Mouse (Mus musculus): ENCODE results near the gene Bsg. TPM values are rescaled to one million over a fixed set of nuclear protein-coding genes. Genes with fewer than 3 reads are reported as not detected.

Bsg gene
- polyA plus RNA-seq, 1 experiment, result 840 TPM

DNA sequence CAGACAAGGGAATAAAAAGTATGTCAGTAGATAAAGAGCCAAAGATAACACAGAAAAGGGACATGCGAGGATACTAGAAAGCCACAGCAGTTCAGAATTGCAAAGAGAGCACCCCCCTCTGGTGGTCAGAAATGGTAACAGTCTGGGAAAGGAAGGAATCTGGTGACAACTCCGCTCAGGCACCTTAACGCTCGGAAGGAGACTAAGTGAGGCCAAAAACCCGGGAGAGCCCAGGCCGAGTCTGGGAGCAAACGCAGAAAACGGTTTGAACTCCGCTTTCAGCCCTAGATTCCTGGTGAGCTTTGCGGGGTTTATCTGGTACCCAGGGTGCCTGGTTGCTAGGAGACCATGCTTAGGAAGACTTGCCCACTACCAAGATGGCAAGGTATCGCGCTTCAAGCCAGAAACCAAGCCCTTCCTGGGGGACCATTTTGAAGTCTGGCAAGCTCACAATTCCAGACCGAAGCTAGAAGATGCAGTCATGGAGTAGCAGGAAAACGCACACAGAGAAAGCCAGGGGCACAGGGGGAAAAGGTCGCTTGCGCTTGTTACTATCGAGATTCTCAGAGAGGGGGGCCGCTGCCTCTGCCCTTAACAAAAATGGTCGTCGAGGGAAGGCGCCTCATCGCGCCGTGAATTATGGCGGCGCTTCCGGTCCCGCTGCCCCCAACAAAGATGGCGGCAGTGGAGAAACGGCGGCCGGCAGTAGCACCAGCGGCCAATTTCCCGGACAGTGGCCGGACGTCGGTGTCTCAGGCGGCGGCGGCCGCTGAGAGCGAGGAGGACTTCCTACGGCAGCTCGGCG lies 35.3 kb upstream of the Bsg start, which contains the start of gene Tpgs1:
Gene Tpgs1 (plus strand): TSS at position 599 of the 805 bp plus-strand sequence.
- Histone ChIP-seq H3K9me3 (ENCODE audit: control insufficient read depth, low read length) (no peaks in the 10 kb centered on the region), H3K4me3 (replicated peaks) (peak within 1 kb of the TSS; percentile 88), H3K36me3 (ENCODE audit: control insufficient read depth) (peaks cover 14% of the 10 kb centered on the region), H3K27me3 (ENCODE audit: control insufficient read depth) (peaks cover 6% of the 10 kb centered on the region), H3K4me1 (ENCODE audit: control insufficient read depth) (peaks cover 38% of the 10 kb centered on the region)
- no peak for TF ChIP-seq TAL1 (IDR thresholded peaks at IDR 0.05; ENCODE audit: low read length)
- TF ChIP-seq GATA1 (IDR thresholded peaks at IDR 0.05; ENCODE audit: low read length), result 0 out of 2 replicates have a peak, but pooled peaks have one; percentile 15

DNA sequence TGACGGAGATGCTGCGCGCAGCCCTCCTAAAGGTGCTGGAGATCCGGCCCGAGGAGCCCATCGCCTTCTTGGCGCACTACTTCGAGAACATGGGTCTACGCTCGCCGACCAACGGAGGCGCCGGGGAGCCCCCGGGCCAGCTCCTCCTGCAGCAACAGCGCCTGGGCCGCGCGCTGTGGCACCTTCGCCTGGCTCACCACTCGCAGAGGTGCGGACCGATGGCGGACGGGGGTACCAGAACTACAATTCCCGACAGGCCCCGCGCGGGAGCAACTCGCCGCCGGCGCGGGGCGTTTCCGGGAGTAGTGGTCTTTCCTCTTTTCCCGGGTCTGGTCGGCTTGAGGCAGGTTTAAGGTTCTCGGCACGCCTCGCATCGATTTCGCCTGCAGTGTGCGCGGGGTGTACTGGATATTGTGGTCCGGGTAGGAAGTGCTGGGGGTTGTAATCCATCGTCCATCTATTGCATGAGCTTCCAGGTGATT lies 34.7 kb upstream of the Bsg start:
- H3K4me3 ChIP-seq (replicated peaks), result peak overlapping the region; percentile 88

DNA sequence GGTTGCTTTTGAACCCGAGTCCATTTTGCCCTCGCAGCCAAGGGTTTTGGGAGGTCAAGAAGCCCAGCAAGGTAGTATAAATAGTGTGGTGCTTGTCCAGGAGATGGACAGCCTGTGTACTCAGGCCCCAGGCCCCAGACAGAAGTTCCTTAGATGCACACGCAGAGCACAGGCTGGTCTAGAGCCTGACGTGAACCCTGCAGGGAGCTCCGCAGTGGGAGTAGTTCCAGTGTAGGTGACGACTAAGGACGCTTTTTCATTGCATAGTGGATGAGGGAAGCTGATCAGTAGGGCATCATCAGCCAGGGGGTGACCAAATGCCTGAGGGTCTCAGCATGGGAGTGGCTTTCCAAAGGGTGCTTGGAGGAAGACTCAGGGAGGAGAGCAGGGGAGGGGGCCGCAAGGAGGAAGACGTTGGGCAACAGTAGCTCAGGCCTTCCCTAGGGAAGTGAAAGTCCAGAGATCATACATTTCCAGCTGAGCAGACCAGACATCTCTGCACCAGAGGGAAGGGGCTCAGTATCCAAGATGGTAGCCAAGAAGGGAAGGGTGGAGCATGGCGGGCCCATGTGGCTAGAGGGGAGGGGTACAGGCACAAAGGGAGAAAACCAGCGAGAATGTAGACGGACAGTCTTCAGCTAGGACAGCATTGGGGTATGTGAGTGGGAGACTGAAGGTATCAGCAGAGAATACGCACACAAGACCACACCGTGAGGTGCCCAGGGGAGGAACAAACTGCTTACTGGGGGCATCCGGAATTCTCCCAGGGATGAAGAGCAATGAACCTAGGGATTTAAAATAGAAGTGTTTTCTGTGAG lies 34.0 kb upstream of the Bsg start:
- peaks cover 6% of the 10 kb centered on the region for H3K27me3 ChIP-seq (ENCODE audit: control insufficient read depth)
- no peak for TF ChIP-seq TAL1 (IDR thresholded peaks at IDR 0.05; ENCODE audit: low read length)
- no peak for TF ChIP-seq GATA1 (IDR thresholded peaks at IDR 0.05; ENCODE audit: low read length)
- H3K9me3 ChIP-seq (ENCODE audit: control insufficient read depth, low read length), result no peaks in the 10 kb centered on the region
- H3K4me3 ChIP-seq (replicated peaks), result peak overlapping the region; percentile 88
- H3K36me3 ChIP-seq (ENCODE audit: control insufficient read depth), result peaks cover 15% of the 10 kb centered on the region
- peaks cover 35% of the 10 kb centered on the region for H3K4me1 ChIP-seq (ENCODE audit: control insufficient read depth)

More for the DNA sequence above, 34.7 kb upstream of the Bsg start:
- peaks cover 35% of the 10 kb centered on the region for H3K4me1 ChIP-seq (ENCODE audit: control insufficient read depth)
- H3K36me3 ChIP-seq (ENCODE audit: control insufficient read depth), result peaks cover 14% of the 10 kb centered on the region
- TF ChIP-seq TAL1 (IDR thresholded peaks at IDR 0.05; ENCODE audit: low read length) (no peak), GATA1 (IDR thresholded peaks at IDR 0.05; ENCODE audit: low read length) (no peak)
- H3K27me3 ChIP-seq (ENCODE audit: control insufficient read depth), result peaks cover 6% of the 10 kb centered on the region
- H3K9me3 ChIP-seq (ENCODE audit: control insufficient read depth, low read length), result no peaks in the 10 kb centered on the region

DNA sequence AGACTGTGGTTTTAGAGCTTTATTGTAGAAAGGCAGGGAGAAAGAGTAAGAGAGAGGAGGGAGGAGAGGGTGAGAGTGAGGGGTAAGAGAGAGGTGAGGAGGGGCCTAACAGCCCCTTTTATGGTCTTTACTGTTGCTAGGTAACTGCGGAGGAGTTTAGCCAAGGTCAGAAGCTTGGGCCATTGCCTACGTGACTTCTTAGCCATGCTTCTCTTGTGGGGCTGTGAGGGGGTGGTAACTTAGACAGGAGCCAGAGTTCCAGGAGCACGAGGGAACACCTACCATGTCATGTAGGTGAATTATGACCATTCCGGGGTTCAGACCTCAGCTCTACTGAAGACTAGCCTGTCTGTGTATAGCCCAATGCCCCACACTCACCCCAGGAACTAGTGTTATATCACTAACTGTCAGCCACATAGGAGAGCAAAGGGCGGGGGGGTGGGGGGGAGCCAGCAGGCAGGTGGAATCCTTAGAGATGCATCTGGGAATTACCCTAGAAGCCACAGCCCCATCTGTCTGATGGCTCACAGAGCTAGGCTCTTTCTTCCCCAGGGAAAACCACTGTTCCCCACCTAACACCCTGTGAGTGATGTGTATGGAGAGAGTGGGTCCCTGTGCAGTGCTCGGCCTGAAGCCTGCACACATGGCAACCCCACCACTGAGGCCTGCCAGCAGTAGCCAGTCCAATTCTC lies 32.7 kb upstream of the Bsg start:
- TF ChIP-seq TAL1 (IDR thresholded peaks at IDR 0.05; ENCODE audit: low read length) (no peak), GATA1 (IDR thresholded peaks at IDR 0.05; ENCODE audit: low read length) (no peak)
- peaks cover 33% of the 10 kb centered on the region for H3K4me1 ChIP-seq (ENCODE audit: control insufficient read depth)
- no peak overlapping the region for H3K4me3 ChIP-seq (replicated peaks)
- H3K36me3 ChIP-seq (ENCODE audit: control insufficient read depth), result peaks cover 22% of the 10 kb centered on the region
- peaks cover 2% of the 10 kb centered on the region for H3K27me3 ChIP-seq (ENCODE audit: control insufficient read depth)
- H3K9me3 ChIP-seq (ENCODE audit: control insufficient read depth, low read length), result no peaks in the 10 kb centered on the region

DNA sequence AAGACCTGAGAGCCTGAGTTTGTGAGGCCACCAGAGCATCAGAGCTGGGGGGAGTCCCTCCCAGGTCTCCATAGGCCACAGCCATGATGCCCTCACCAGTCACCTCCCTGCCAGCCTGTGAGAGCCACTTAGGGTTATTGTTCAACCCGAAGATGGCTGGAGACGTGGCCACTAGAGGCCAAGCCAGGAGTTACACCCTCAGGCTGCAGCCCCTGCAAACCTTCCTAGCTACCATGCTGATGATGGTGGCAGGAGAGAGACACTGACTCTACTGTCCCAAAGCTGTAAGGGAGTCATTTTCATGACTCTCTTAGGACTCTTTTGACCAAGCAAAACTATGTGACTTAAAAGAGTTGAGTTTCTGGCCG lies 32.2 kb upstream of the Bsg start:
- Histone ChIP-seq H3K36me3 (ENCODE audit: control insufficient read depth) (peaks cover 22% of the 10 kb centered on the region), H3K4me1 (ENCODE audit: control insufficient read depth) (peaks cover 33% of the 10 kb centered on the region), H3K27me3 (ENCODE audit: control insufficient read depth) (no peaks in the 10 kb centered on the region; the same call in 1 of the 2 replicates), H3K4me3 (replicated peaks) (no peak overlapping the region), H3K9me3 (ENCODE audit: control insufficient read depth, low read length) (no peaks in the 10 kb centered on the region)
- TF ChIP-seq TAL1 (IDR thresholded peaks at IDR 0.05; ENCODE audit: low read length) (no peak), GATA1 (IDR thresholded peaks at IDR 0.05; ENCODE audit: low read length) (no peak)

DNA sequence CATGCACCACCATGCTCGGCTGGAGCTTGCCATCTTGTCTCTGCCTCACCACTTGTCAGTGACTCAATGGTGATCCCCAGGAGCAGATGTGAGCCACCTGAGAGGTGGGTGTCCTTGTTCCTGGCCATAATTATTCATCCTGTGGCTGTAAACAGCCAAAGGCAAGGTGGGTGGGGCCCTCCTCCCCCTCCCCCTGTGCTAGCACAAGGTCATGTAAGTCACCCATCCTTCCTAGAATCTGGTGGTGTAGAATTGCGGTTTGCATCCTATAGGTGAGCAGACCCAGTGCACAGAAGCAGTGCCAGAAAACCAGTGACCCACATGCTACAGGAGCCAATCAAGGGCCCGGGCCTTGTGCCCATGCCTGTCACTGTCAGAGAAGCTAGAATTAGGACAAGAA lies 31.2 kb upstream of the Bsg start:
- Histone ChIP-seq H3K4me3 (replicated peaks) (no peak overlapping the region), H3K4me1 (ENCODE audit: control insufficient read depth) (peaks cover 32% of the 10 kb centered on the region), H3K27me3 (ENCODE audit: control insufficient read depth) (no peaks in the 10 kb centered on the region), H3K9me3 (ENCODE audit: control insufficient read depth, low read length) (no peaks in the 10 kb centered on the region), H3K36me3 (ENCODE audit: control insufficient read depth) (peaks cover 22% of the 10 kb centered on the region)
- TF ChIP-seq TAL1 (IDR thresholded peaks at IDR 0.05; ENCODE audit: low read length) (no peak), GATA1 (IDR thresholded peaks at IDR 0.05; ENCODE audit: low read length) (no peak)

DNA sequence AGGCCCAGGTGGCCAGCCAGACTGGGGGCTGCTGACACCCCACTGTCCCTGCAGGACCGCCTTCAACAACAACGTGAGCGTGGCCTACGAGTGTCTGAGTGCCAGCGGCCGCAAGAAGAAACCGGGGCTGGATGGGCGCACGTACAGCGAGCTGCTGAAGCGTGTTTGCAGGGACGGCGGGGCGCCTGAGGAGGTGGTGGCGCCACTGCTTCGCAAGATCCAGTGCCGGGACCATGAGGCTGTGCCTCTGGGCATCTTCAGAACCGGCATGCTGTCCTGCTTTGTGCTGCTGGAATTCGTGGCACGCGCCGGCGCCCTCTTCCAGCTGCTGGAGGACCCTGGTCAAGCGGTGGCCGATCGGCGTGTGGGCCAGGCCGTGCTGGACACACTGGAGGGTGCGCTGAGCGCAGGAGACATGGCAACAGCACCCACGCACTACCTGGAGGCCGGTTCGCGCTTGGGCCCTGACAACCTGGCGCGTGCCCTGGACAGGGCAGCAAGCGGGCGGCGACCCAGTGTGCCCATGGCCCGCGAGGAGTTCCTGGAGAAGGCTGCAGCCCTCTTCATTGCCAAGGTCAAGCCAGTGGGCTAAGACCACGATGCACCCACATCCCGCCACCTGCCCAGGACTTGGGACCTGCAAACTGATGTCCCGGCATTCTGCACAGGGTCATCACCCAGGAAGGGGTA lies 28.8 kb upstream of the Bsg start:
- Histone ChIP-seq H3K4me1 (ENCODE audit: control insufficient read depth) (peaks cover 23% of the 10 kb centered on the region), H3K9me3 (ENCODE audit: control insufficient read depth, low read length) (no peaks in the 10 kb centered on the region), H3K27me3 (ENCODE audit: control insufficient read depth) (peaks cover 5% of the 10 kb centered on the region), H3K36me3 (ENCODE audit: control insufficient read depth) (peaks cover 22% of the 10 kb centered on the region), H3K4me3 (replicated peaks) (no peak overlapping the region)
- TF ChIP-seq TAL1 (IDR thresholded peaks at IDR 0.05; ENCODE audit: low read length), result no peak
- TF ChIP-seq GATA1 (IDR thresholded peaks at IDR 0.05; ENCODE audit: low read length), result no peak

Data from erythroblast, embryonic 14.5 days (primary cell).